Mouse (Mus musculus) heart, embryonic 10.5 days (tissue): ENCODE data around the gene Stk24. TPM values are rescaled to one million over a fixed set of nuclear protein-coding genes. Genes with fewer than 3 reads are reported as not detected.

Experiments
- DNase-seq: peaks from one replicate; pipeline ENCODE4 v3.0.0-alpha.2; 2017; ENCODE audit warnings: low spot score
- H3K27ac ChIP-seq: fragments of 300-500 bp; sonication (generic); 2 replicates; pipeline ENCODE4 v1.5.1; 2016; ENCODE audit warnings: mild to moderate bottlenecking
- H3K27me3 ChIP-seq: fragments of 300-500 bp; sonication (generic); 2 replicates; pipeline ENCODE4 v1.6.1; 2016; ENCODE audit warnings: mild to moderate bottlenecking; ENCODE audit not compliant: poor library complexity, insufficient read depth, severe bottlenecking
- H3K36me3 ChIP-seq: fragments of 300-500 bp; sonication (generic); 2 replicates; pipeline ENCODE4 v1.6.1; 2016; ENCODE audit warnings: mild to moderate bottlenecking, moderate library complexity
- H3K4me1 ChIP-seq: fragments of 300-500 bp; sonication (generic); 2 replicates; pipeline ENCODE4 v1.6.1; 2016; ENCODE audit warnings: mild to moderate bottlenecking
- H3K4me3 ChIP-seq: fragments of 300-500 bp; sonication (generic); 2 replicates; pipeline ENCODE4 v1.5.1; 2016; ENCODE audit warnings: mild to moderate bottlenecking, moderate library complexity
- H3K9me3 ChIP-seq: fragments of 300-500 bp; sonication (generic); 2 replicates; pipeline ENCODE4 v1.6.1; 2016; ENCODE audit warnings: mild to moderate bottlenecking, moderate library complexity
- WGBS: fragments of 180-500 bp; shearing (Covaris S2); methylation state at CpG from one replicate; pipeline ENCODE4 v1.1.7; 2016; 5-methylcytosine and 5-hydroxymethylcytosine counted together
- polyA plus RNA-seq: library from polyadenylated mRNA; unstranded; fragments of >200 nt; fragmentation: Nextera tagmentation; extraction: Ambion mirVana; gene quantifications from 2 replicates; pipeline ENCODE4 v1.2.1, GENCODE M21; 2016

Gene Stk24
- polyA plus RNA-seq, 1 experiment from 2014 or later, result 39.8 TPM

DNA sequence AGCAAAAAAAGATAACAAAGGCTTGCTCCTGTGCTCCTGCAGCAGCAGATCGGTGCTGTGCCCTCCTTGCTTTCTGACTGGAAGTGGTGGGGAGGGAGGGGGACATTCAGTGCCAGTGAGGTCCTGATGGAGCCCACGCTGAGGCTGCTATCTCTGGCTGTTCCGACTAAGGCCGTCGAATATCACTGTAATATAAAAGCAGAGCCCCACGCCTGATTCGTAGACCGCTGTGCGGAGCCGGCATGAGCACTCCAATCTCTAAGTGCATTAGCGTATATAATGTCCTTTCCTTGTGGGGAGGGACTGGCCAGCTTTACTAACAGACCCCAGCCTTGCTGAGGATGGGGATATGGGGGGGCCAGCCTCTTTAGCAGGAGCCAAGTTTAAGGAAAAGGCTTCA is 120.5 kb downstream of the Stk24 start:
- Histone ChIP-seq H3K27me3 (no peaks in the 10 kb centered on the region), H3K27ac (no peak overlapping the region), H3K4me1 (peaks cover 34% of the 10 kb centered on the region), H3K36me3 (peaks cover 53% of the 10 kb centered on the region), H3K9me3 (no peaks in the 10 kb centered on the region), H3K4me3 (no peak overlapping the region)
- no peak for DNase-seq
- 78% methylated on average over 11 of the region's 11 CpGs for WGBS

DNA sequence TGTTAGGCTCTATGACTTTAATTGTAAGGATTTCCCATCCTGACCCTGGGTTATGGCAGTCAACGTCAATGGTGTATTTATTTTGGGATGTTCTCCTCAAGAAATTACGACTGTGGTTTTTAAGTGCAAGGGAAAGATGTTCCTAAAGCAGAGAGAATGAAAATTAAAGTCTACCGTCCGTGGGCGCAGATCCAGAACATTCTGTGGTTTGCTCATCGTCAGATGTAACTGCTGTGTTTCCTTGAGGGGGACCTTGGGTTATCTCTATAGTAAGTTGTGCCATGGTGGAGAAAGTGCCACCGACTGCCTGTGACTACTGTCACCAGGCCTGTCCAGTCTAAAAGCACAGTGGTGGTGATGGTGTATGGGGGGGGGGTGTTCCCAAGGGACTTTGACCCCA is 122.9 kb downstream of the Stk24 start:
- H3K36me3 ChIP-seq, result peaks cover 56% of the 10 kb centered on the region
- DNase-seq, result no peak
- 89% methylated on average over 7 of the region's 7 CpGs for WGBS

GRCm38 (mm10) chr14:121255469-121255868 is 124.3 kb downstream of the Stk24 start:
- Histone ChIP-seq H3K4me1 (peaks cover 24% of the 10 kb centered on the region), H3K36me3 (peaks cover 54% of the 10 kb centered on the region), H3K27ac (no peak overlapping the region), H3K9me3 (no peaks in the 10 kb centered on the region), H3K4me3 (no peak overlapping the region), H3K27me3 (no peaks in the 10 kb centered on the region)
- 64% methylated on average over 13 of the region's 13 CpGs for WGBS
- no peak for DNase-seq

More for the DNA sequence above, 122.9 kb downstream of the Stk24 start:
- Histone ChIP-seq H3K27me3 (no peaks in the 10 kb centered on the region), H3K9me3 (no peaks in the 10 kb centered on the region), H3K4me3 (no peak overlapping the region), H3K4me1 (peaks cover 25% of the 10 kb centered on the region), H3K27ac (no peak overlapping the region)

- peaks cover 58% of the 10 kb centered on the region for H3K36me3 ChIP-seq
- no peak for DNase-seq
- 73% methylated on average over 10 of the region's 10 CpGs for WGBS
- peaks cover 24% of the 10 kb centered on the region for H3K4me1 ChIP-seq
- no peaks in the 10 kb centered on the region for H3K27me3 ChIP-seq
- no peak overlapping the region for H3K27ac ChIP-seq
- H3K9me3 ChIP-seq, result no peaks in the 10 kb centered on the region
- H3K4me3 ChIP-seq, result no peak overlapping the region
These were observed 124.9 kb downstream of the Stk24 start for GRCm38 (mm10) chr14:121254869-121255268.

DNA sequence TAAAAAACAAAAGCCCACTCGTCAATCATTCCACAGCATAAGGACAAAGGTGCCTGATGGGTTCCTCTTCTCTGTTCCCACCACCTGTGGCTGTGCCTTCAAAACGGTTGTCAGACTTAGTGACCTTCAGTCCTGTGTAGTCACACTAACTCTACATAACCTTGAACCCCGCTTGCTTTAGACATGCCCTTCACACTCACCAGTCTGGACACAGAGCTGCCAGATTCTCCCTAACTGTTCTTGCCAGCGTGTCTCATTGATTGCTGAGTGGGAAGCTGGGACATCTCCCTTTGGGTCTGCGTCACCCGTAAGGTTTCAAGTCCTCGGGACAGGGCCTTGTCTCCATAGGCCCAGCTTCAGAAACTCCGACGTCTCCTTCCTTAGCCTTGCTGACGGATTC is 127.3 kb downstream of the Stk24 start:
- Histone ChIP-seq H3K9me3 (no peaks in the 10 kb centered on the region), H3K27me3 (no peaks in the 10 kb centered on the region), H3K36me3 (peaks cover 56% of the 10 kb centered on the region), H3K4me3 (no peak overlapping the region), H3K4me1 (peaks cover 40% of the 10 kb centered on the region), H3K27ac (no peak overlapping the region)
- DNase-seq, result no peak
- 82% methylated on average over 10 of the region's 10 CpGs for WGBS

- 74% methylated on average over 4 of the region's 4 CpGs for WGBS
- Histone ChIP-seq H3K4me3 (no peak overlapping the region), H3K36me3 (peaks cover 48% of the 10 kb centered on the region), H3K4me1 (peaks cover 47% of the 10 kb centered on the region), H3K27ac (no peak overlapping the region), H3K27me3 (no peaks in the 10 kb centered on the region), H3K9me3 (no peaks in the 10 kb centered on the region)
- no peak for DNase-seq
These were observed 128.1 kb downstream of the Stk24 start for GRCm38 (mm10) chr14:121251708-121252107.

GRCm38 (mm10) chr14:121251099-121251498 is 128.7 kb downstream of the Stk24 start:
- Histone ChIP-seq H3K27me3 (no peaks in the 10 kb centered on the region), H3K27ac (no peak overlapping the region), H3K4me3 (no peak overlapping the region), H3K4me1 (peaks cover 53% of the 10 kb centered on the region), H3K9me3 (no peaks in the 10 kb centered on the region), H3K36me3 (peaks cover 43% of the 10 kb centered on the region)
- 67% methylated on average over 5 of the region's 5 CpGs for WGBS
- DNase-seq, result no peak

GRCm38 (mm10) chr14:121248346-121248745 is 131.5 kb downstream of the Stk24 start:
- Histone ChIP-seq H3K4me3 (no peak overlapping the region), H3K27me3 (no peaks in the 10 kb centered on the region), H3K9me3 (no peaks in the 10 kb centered on the region), H3K36me3 (peaks cover 48% of the 10 kb centered on the region), H3K4me1 (peaks cover 51% of the 10 kb centered on the region), H3K27ac (peak overlapping the region; percentile 22; the same call in 1 of the 2 replicates)
- no peak for DNase-seq
- 81% methylated on average over 5 of the region's 5 CpGs for WGBS

- no peaks in the 10 kb centered on the region for H3K27me3 ChIP-seq
- H3K9me3 ChIP-seq, result no peaks in the 10 kb centered on the region
- H3K36me3 ChIP-seq, result peaks cover 52% of the 10 kb centered on the region
- peaks cover 41% of the 10 kb centered on the region for H3K4me1 ChIP-seq
- H3K27ac ChIP-seq, result peak overlapping the region; percentile 67; the same call in 1 of the 2 replicates
- no peak for DNase-seq
- no peak overlapping the region for H3K4me3 ChIP-seq
- WGBS, result 67% methylated on average over 7 of the region's 7 CpGs
These were observed 132.5 kb downstream of the Stk24 start for GRCm38 (mm10) chr14:121247287-121247686.

- H3K36me3 ChIP-seq, result peaks cover 61% of the 10 kb centered on the region
- H3K4me1 ChIP-seq, result peaks cover 41% of the 10 kb centered on the region
- H3K9me3 ChIP-seq, result no peaks in the 10 kb centered on the region
- no peak overlapping the region for H3K4me3 ChIP-seq
- 57% methylated on average over 14 of the region's 14 CpGs for WGBS
- H3K27me3 ChIP-seq, result no peaks in the 10 kb centered on the region
- DNase-seq, result no peak
- H3K27ac ChIP-seq, result peak overlapping the region; percentile 67
These were observed 133.6 kb downstream of the Stk24 start for GRCm38 (mm10) chr14:121246048-121246731.

DNA sequence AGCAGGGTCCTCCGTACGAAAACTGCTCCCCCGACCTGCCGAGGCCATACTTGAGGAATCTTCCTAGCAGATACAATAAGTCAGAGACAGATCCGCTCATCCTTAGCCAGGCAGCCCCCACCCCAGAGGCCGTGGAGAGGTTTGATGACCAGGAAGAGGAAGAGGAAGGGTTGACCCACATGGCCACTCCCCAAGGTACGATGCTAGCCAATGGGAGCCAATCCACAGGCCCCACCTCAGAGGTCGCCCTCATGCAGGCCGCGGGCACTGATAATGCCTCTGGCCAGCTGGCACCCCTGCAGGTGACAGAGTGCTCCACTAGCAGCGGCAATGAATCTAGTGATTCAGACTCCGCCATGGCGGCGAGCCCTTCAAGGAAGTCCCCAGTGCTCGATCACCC is 135.7 kb downstream of the Stk24 start:
- Histone ChIP-seq H3K4me1 (peaks cover 36% of the 10 kb centered on the region), H3K9me3 (no peaks in the 10 kb centered on the region), H3K4me3 (no peak overlapping the region), H3K27me3 (no peaks in the 10 kb centered on the region), H3K36me3 (peaks cover 64% of the 10 kb centered on the region), H3K27ac (no peak overlapping the region)
- WGBS, result 93% methylated on average over 15 of the region's 15 CpGs
- DNase-seq, result no peak

DNA sequence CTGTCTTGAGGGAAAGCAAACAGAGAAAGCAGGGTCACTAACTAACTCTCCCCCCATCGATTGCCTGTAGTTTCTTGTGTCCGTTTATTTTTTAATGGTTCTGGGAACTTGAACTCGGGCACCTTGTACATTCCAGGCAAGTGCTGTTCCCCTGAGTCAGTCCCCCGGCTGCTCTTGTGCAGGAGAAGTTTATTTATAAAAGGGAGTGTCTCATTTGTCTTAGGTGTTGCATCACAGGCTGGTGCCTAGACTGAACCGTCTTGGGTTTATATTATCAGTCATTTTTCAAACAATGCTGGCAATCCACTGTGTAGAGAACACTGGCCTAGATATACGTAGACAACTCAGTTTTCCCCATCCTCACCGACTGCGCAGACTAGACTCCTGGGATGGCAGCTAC is 140.4 kb downstream of the Stk24 start:
- no peaks in the 10 kb centered on the region for H3K4me1 ChIP-seq
- peaks cover 84% of the 10 kb centered on the region for H3K36me3 ChIP-seq
- H3K9me3 ChIP-seq, result no peaks in the 10 kb centered on the region
- H3K27me3 ChIP-seq, result no peaks in the 10 kb centered on the region
- no peak overlapping the region for H3K27ac ChIP-seq
- WGBS, result 82% methylated on average over 8 of the region's 8 CpGs
- H3K4me3 ChIP-seq, result no peak overlapping the region
- no peak for DNase-seq

- Histone ChIP-seq H3K27ac (no peak overlapping the region), H3K9me3 (no peaks in the 10 kb centered on the region), H3K27me3 (no peaks in the 10 kb centered on the region), H3K36me3 (peaks cover 84% of the 10 kb centered on the region), H3K4me1 (no peaks in the 10 kb centered on the region), H3K4me3 (no peak overlapping the region)
- WGBS, result 85% methylated on average over 10 of the region's 10 CpGs
- no peak for DNase-seq
These were observed 141.1 kb downstream of the Stk24 start for GRCm38 (mm10) chr14:121238727-121239126.

GRCm38 (mm10) chr14:121236736-121237135 is 143.1 kb downstream of the Stk24 start:
- H3K27me3 ChIP-seq, result no peaks in the 10 kb centered on the region
- no peak overlapping the region for H3K4me3 ChIP-seq
- no peak for DNase-seq
- H3K9me3 ChIP-seq, result no peaks in the 10 kb centered on the region
- H3K36me3 ChIP-seq, result peaks cover 84% of the 10 kb centered on the region
- WGBS, result 88% methylated on average over 4 of the region's 4 CpGs
- no peak overlapping the region for H3K27ac ChIP-seq
- H3K4me1 ChIP-seq, result no peaks in the 10 kb centered on the region
